Mouse (Mus musculus) kidney, postnatal 4 days (tissue): ENCODE data around the gene Olfml3.

Experiments
- DNase-seq, 2 experiments: peaks; one replicate each; pipeline ENCODE4 v3.0.0; 2021; ENCODE audit warnings: mixed read lengths in 2 of 2

The Olfml3 gene

GRCm38 (mm10) chr3:103737778-103738571, at the start of gene Olfml3:
Gene Olfml3 (minus strand): TSS chr3:103738001.
- peak; percentile 95 to 97 for DNase-seq

- DNase-seq = no peak
These were observed 49.4 kb upstream of the Olfml3 start for GRCm38 (mm10) chr3:103787225-103787624.

- DNase-seq = no peak
These were observed 45.2 kb upstream of the Olfml3 start for GRCm38 (mm10) chr3:103782844-103783609.

- no peak for DNase-seq
These were observed 43.0 kb upstream of the Olfml3 start for GRCm38 (mm10) chr3:103780777-103781176.

GRCm38 (mm10) chr3:103780271-103780670, 42.5 kb upstream of the Olfml3 start:
- no peak for DNase-seq

GRCm38 (mm10) chr3:103779183-103779582, 41.4 kb upstream of the Olfml3 start:
- no peak for DNase-seq

- DNase-seq = no peak
These were observed 40.9 kb upstream of the Olfml3 start for GRCm38 (mm10) chr3:103778660-103779059.

- DNase-seq = no peak
These were observed 40.1 kb upstream of the Olfml3 start for GRCm38 (mm10) chr3:103777940-103778339.

GRCm38 (mm10) chr3:103774009-103774408, 36.2 kb upstream of the Olfml3 start:
- DNase-seq = no peak

GRCm38 (mm10) chr3:103773508-103773907, 35.7 kb upstream of the Olfml3 start:
- no peak for DNase-seq

- DNase-seq = peak in 1 of 2 experiments; percentile 13
These were observed 35.0 kb upstream of the Olfml3 start for GRCm38 (mm10) chr3:103772846-103773245.

- peak; percentile 63 to 69 for DNase-seq
These were observed 33.8 kb upstream of the Olfml3 start for GRCm38 (mm10) chr3:103771531-103772130.

- no peak for DNase-seq
These were observed 29.0 kb upstream of the Olfml3 start for GRCm38 (mm10) chr3:103766789-103767188.

- no peak for DNase-seq
These were observed 21.6 kb upstream of the Olfml3 start for GRCm38 (mm10) chr3:103759261-103759970.

- DNase-seq = no peak
These were observed 20.7 kb upstream of the Olfml3 start for GRCm38 (mm10) chr3:103758456-103758855.

GRCm38 (mm10) chr3:103756920-103757319, 19.1 kb upstream of the Olfml3 start:
- no peak for DNase-seq

- no peak for DNase-seq
These were observed 17.6 kb upstream of the Olfml3 start for GRCm38 (mm10) chr3:103755351-103755750.

GRCm38 (mm10) chr3:103751558-103751957, 13.8 kb upstream of the Olfml3 start:
- DNase-seq = no peak

- DNase-seq = no peak
These were observed 8.9 kb upstream of the Olfml3 start for GRCm38 (mm10) chr3:103746711-103747110.

GRCm38 (mm10) chr3:103745001-103745770, 7.4 kb upstream of the Olfml3 start:
- no peak for DNase-seq

GRCm38 (mm10) chr3:103743208-103743607, 5.4 kb upstream of the Olfml3 start:
- DNase-seq = no peak

- peak in 1 of 2 experiments; percentile 7 for DNase-seq
These were observed 2.5 kb upstream of the Olfml3 start for GRCm38 (mm10) chr3:103740342-103740741.
